Mouse (Mus musculus): Measurements from ENCODE around the gene BC030867. TPM values are rescaled to one million over a fixed set of nuclear protein-coding genes. Genes with fewer than 3 reads are reported as not detected.

BC030867 gene
- polyA plus RNA-seq, 1 experiment, result 5.2 TPM

- 3% methylated on average over 6 of the region's 6 CpGs for WGBS
- H3K4me3 ChIP-seq (ENCODE audit: low read depth, low read length), result peak overlapping the region; percentile 9
- TF ChIP-seq CTCF (IDR thresholded peaks at IDR 0.05; ENCODE audit: extremely low read depth, insufficient read length, insufficient replicate concordance, low read depth, low read length), result no peak
- no peak for TF ChIP-seq POLR2A (IDR thresholded peaks at IDR 0.05; ENCODE audit: low read depth, low read length)
- no peaks in the 10 kb centered on the region for H3K27me3 ChIP-seq (ENCODE audit: control insufficient read depth, insufficient read depth, low read length)
- H3K36me3 ChIP-seq (ENCODE audit: control insufficient read depth, insufficient read depth, low read length), result no peaks in the 10 kb centered on the region
- peaks cover 51% of the 10 kb centered on the region for H3K4me1 ChIP-seq (ENCODE audit: control insufficient read depth, insufficient read depth, insufficient read length, low read length)
- peak overlapping the region; percentile 70 for H3K27ac ChIP-seq (ENCODE audit: insufficient read depth, low read depth, low read length)
Observed at GRCm38 (mm10) chr11:102217396-102217795, 31.3 kb upstream of the BC030867 start.

- TF ChIP-seq POLR2A (IDR thresholded peaks at IDR 0.05; ENCODE audit: low read depth, low read length), result no peak
- no peak for TF ChIP-seq CTCF (IDR thresholded peaks at IDR 0.05; ENCODE audit: extremely low read depth, insufficient read length, insufficient replicate concordance, low read depth, low read length)
- H3K36me3 ChIP-seq (ENCODE audit: control insufficient read depth, insufficient read depth, low read length), result no peaks in the 10 kb centered on the region
- 45% methylated on average over 7 of the region's 7 CpGs for WGBS
- H3K4me3 ChIP-seq (ENCODE audit: low read depth, low read length), result peak overlapping the region; percentile 62
- peak overlapping the region; percentile 64; the same call in 1 of the 2 replicates for H3K27ac ChIP-seq (ENCODE audit: insufficient read depth, low read depth, low read length)
- H3K27me3 ChIP-seq (ENCODE audit: control insufficient read depth, insufficient read depth, low read length), result no peaks in the 10 kb centered on the region
- H3K4me1 ChIP-seq (ENCODE audit: control insufficient read depth, insufficient read depth, insufficient read length, low read length), result peaks cover 51% of the 10 kb centered on the region
Observed at GRCm38 (mm10) chr11:102217876-102218430, 30.7 kb upstream of the BC030867 start.

- peaks cover 51% of the 10 kb centered on the region for H3K4me1 ChIP-seq (ENCODE audit: control insufficient read depth, insufficient read depth, insufficient read length, low read length)
- peak overlapping the region; percentile 62 for H3K4me3 ChIP-seq (ENCODE audit: low read depth, low read length)
- H3K27ac ChIP-seq (ENCODE audit: insufficient read depth, low read depth, low read length), result peak overlapping the region; percentile 64
- 2% methylated on average over 10 of the region's 10 CpGs for WGBS
- H3K36me3 ChIP-seq (ENCODE audit: control insufficient read depth, insufficient read depth, low read length), result no peaks in the 10 kb centered on the region
- H3K27me3 ChIP-seq (ENCODE audit: control insufficient read depth, insufficient read depth, low read length), result no peaks in the 10 kb centered on the region
- TF ChIP-seq CTCF (IDR thresholded peaks at IDR 0.05; ENCODE audit: extremely low read depth, insufficient read length, insufficient replicate concordance, low read depth, low read length) (no peak), POLR2A (IDR thresholded peaks at IDR 0.05; ENCODE audit: low read depth, low read length) (peak; percentile 69)
Observed at GRCm38 (mm10) chr11:102218783-102219182, 29.9 kb upstream of the BC030867 start.

GRCm38 (mm10) chr11:102219247-102219993 is 29.3 kb upstream of the BC030867 start:
- Histone ChIP-seq H3K27ac (ENCODE audit: insufficient read depth, low read depth, low read length) (peak overlapping the region; percentile 48), H3K4me1 (ENCODE audit: control insufficient read depth, insufficient read depth, insufficient read length, low read length) (peaks cover 50% of the 10 kb centered on the region), H3K4me3 (ENCODE audit: low read depth, low read length) (0 out of 2 replicates have a peak overlapping the region, but pooled peaks have one; percentile 12), H3K27me3 (ENCODE audit: control insufficient read depth, insufficient read depth, low read length) (no peaks in the 10 kb centered on the region), H3K36me3 (ENCODE audit: control insufficient read depth, insufficient read depth, low read length) (no peaks in the 10 kb centered on the region)
- TF ChIP-seq CTCF (IDR thresholded peaks at IDR 0.05; ENCODE audit: extremely low read depth, insufficient read length, insufficient replicate concordance, low read depth, low read length) (no peak), POLR2A (IDR thresholded peaks at IDR 0.05; ENCODE audit: low read depth, low read length) (no peak; the same call in 1 of the 2 replicates)
- 37% methylated on average over 14 of the region's 14 CpGs for WGBS

- Histone ChIP-seq H3K36me3 (ENCODE audit: control insufficient read depth, insufficient read depth, low read length) (no peaks in the 10 kb centered on the region), H3K4me1 (ENCODE audit: control insufficient read depth, insufficient read depth, insufficient read length, low read length) (peaks cover 45% of the 10 kb centered on the region), H3K27me3 (ENCODE audit: control insufficient read depth, insufficient read depth, low read length) (no peaks in the 10 kb centered on the region), H3K4me3 (ENCODE audit: low read depth, low read length) (no peak overlapping the region), H3K27ac (ENCODE audit: insufficient read depth, low read depth, low read length) (no peak overlapping the region)
- 27% methylated on average over 4 of the region's 4 CpGs for WGBS
- TF ChIP-seq CTCF (IDR thresholded peaks at IDR 0.05; ENCODE audit: extremely low read depth, insufficient read length, insufficient replicate concordance, low read depth, low read length) (no peak), POLR2A (IDR thresholded peaks at IDR 0.05; ENCODE audit: low read depth, low read length) (no peak)
Observed at GRCm38 (mm10) chr11:102219994-102220346, 28.7 kb upstream of the BC030867 start.

- H3K27me3 ChIP-seq (ENCODE audit: control insufficient read depth, insufficient read depth, low read length), result no peaks in the 10 kb centered on the region
- peaks cover 44% of the 10 kb centered on the region for H3K4me1 ChIP-seq (ENCODE audit: control insufficient read depth, insufficient read depth, insufficient read length, low read length)
- H3K36me3 ChIP-seq (ENCODE audit: control insufficient read depth, insufficient read depth, low read length), result no peaks in the 10 kb centered on the region
- 31% methylated on average over 6 of the region's 6 CpGs for WGBS
- TF ChIP-seq CTCF (IDR thresholded peaks at IDR 0.05; ENCODE audit: extremely low read depth, insufficient read length, insufficient replicate concordance, low read depth, low read length) (no peak), POLR2A (IDR thresholded peaks at IDR 0.05; ENCODE audit: low read depth, low read length) (no peak)
- no peak overlapping the region for H3K27ac ChIP-seq (ENCODE audit: insufficient read depth, low read depth, low read length)
- no peak overlapping the region for H3K4me3 ChIP-seq (ENCODE audit: low read depth, low read length)
Observed at GRCm38 (mm10) chr11:102220451-102220850, 28.2 kb upstream of the BC030867 start.

GRCm38 (mm10) chr11:102221243-102221953 is 27.3 kb upstream of the BC030867 start:
- Histone ChIP-seq H3K27me3 (ENCODE audit: control insufficient read depth, insufficient read depth, low read length) (no peaks in the 10 kb centered on the region), H3K36me3 (ENCODE audit: control insufficient read depth, insufficient read depth, low read length) (no peaks in the 10 kb centered on the region), H3K27ac (ENCODE audit: insufficient read depth, low read depth, low read length) (no peak overlapping the region), H3K4me1 (ENCODE audit: control insufficient read depth, insufficient read depth, insufficient read length, low read length) (peaks cover 35% of the 10 kb centered on the region), H3K4me3 (ENCODE audit: low read depth, low read length) (no peak overlapping the region)
- 84% methylated on average over 8 of the region's 8 CpGs for WGBS
- no peak for TF ChIP-seq CTCF (IDR thresholded peaks at IDR 0.05; ENCODE audit: extremely low read depth, insufficient read length, insufficient replicate concordance, low read depth, low read length)
- TF ChIP-seq POLR2A (IDR thresholded peaks at IDR 0.05; ENCODE audit: low read depth, low read length), result no peak
